Mouse (Mus musculus): ENCODE data around the gene Rag2.

DNA sequence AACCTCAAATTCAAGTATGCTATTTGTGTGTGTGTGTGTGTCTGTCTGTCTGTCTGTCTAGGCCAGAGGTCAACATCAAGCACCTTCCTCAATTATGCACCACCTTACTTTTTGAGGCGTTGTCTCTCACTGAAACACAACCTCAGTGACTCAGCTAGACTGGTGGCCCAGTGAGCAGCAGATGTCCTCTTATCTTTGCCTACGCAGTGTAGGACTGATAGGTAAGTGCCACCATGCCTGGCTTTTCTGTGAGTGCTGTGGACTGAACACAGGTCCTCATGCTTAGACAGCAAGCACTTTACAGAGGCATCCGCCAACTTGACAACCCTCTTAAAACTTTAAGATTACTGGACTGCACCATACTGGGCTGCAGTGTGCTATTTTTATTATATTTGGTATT is 44.2 kb downstream of the Rag2 start:
- TF ChIP-seq CTCF (IDR thresholded peaks at IDR 0.05; ENCODE audit: low read depth, low read length), result no peak
- TF ChIP-seq POLR2A (IDR thresholded peaks at IDR 0.05; ENCODE audit: borderline replicate concordance, low read depth, low read length), result no peak

All from bone marrow macrophage, adult 2 months (primary cell).